Mouse (Mus musculus): ENCODE measurements at regions not wholly inside any gene's neighbourhood (a gene's known extent, or its start where the extent isn't known, plus 50 kb on each side); places are given as distances from the start of the nearest gene placed in this dataset.

DNA sequence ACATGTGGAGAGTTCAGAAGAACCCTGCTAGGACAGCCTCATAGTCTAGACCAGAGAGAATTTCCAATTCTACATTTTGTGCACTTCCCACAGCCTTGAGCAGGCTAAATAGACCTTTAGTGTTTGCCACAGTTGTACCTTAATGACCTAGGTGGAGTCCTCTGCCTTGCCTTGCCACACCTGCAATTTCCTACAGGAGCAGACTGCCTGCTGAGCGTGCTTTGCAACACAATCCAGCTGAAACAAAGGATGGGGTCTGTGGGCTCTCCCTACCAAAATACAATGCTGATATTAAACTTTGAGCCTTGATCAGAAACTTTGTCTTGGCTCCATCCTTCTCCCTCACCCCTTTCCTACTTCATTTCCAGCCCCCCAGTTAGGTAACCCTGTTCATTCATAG lies 326.0 kb upstream of the Snx7 start:
- no peak overlapping the region for H3K4me3 ChIP-seq
- no peak overlapping the region for H3K4me2 ChIP-seq (ENCODE audit: low read depth)
- TF ChIP-seq MYOG (IDR thresholded peaks at IDR 0.05; ENCODE audit: control insufficient read depth in 1 of 3, insufficient read depth in 1 of 3, insufficient read length in 2 of 3, low read depth in 2 of 3) = no peak
- no peak for TF ChIP-seq POLR2A (IDR thresholded peaks at IDR 0.05; ENCODE audit: insufficient read length, low read depth)
- TF ChIP-seq REST (IDR thresholded peaks at IDR 0.05; ENCODE audit: insufficient read depth, insufficient read length) = no peak
- TF ChIP-seq MYOD1 (IDR thresholded peaks at IDR 0.05; ENCODE audit: control insufficient read depth in 1 of 3, insufficient read length in 2 of 3, low read depth in 2 of 3) = no peak
- no peak for TF ChIP-seq E2F4 (IDR thresholded peaks at IDR 0.05; ENCODE audit: insufficient read depth)
- no peak for TF ChIP-seq POLR2AphosphoS2 (IDR thresholded peaks at IDR 0.05; ENCODE audit: insufficient read length, low read depth)
- TF ChIP-seq TCF12 (IDR thresholded peaks at IDR 0.05; ENCODE audit: insufficient read depth, poor library complexity, severe bottlenecking) = no peak
- TF ChIP-seq CEBPB (IDR thresholded peaks at IDR 0.05; ENCODE audit: insufficient read depth, poor library complexity, severe bottlenecking) = no peak
- TF ChIP-seq TCF3 (IDR thresholded peaks at IDR 0.05; ENCODE audit: insufficient read length, low read depth) = no peak
- no peak for TF ChIP-seq SRF (IDR thresholded peaks at IDR 0.05; ENCODE audit: control insufficient read depth, insufficient read length, low read depth)
- no peak for TF ChIP-seq USF1 (IDR thresholded peaks at IDR 0.05; ENCODE audit: low read depth)
- H3K79me2 ChIP-seq (ENCODE audit: control insufficient read depth, insufficient read depth) = no peaks in the 10 kb centered on the region
- no peaks in the 10 kb centered on the region for H3K36me3 ChIP-seq (ENCODE audit: control insufficient read depth, insufficient read depth)
- no peaks in the 10 kb centered on the region for H3K27me3 ChIP-seq (ENCODE audit: control insufficient read depth, insufficient read depth, insufficient read length)
- no peak overlapping the region for H3ac ChIP-seq (ENCODE audit: control insufficient read depth, insufficient read length)

GRCm38 (mm10) chr3:118189382-118189781 lies 320.6 kb upstream of the Snx7 start:
- Histone ChIP-seq H3K4me2 (ENCODE audit: low read depth) (no peak overlapping the region), H3K79me2 (ENCODE audit: control insufficient read depth, insufficient read depth) (no peaks in the 10 kb centered on the region), H3K27me3 (ENCODE audit: control insufficient read depth, insufficient read depth, insufficient read length) (no peaks in the 10 kb centered on the region), H3K36me3 (ENCODE audit: control insufficient read depth, insufficient read depth) (no peaks in the 10 kb centered on the region), H3K4me3 (no peak overlapping the region), H3ac (ENCODE audit: control insufficient read depth, insufficient read length) (no peak overlapping the region)
- TF ChIP-seq POLR2AphosphoS2 (IDR thresholded peaks at IDR 0.05; ENCODE audit: insufficient read length, low read depth) (no peak), TCF3 (IDR thresholded peaks at IDR 0.05; ENCODE audit: insufficient read length, low read depth) (no peak), E2F4 (IDR thresholded peaks at IDR 0.05; ENCODE audit: insufficient read depth) (no peak), REST (IDR thresholded peaks at IDR 0.05; ENCODE audit: insufficient read depth, insufficient read length) (no peak), MYOD1 (IDR thresholded peaks at IDR 0.05; ENCODE audit: control insufficient read depth in 1 of 3, insufficient read length in 2 of 3, low read depth in 2 of 3) (no peak), MAX (IDR thresholded peaks at IDR 0.05; ENCODE audit: low read depth) (no peak), TCF12 (IDR thresholded peaks at IDR 0.05; ENCODE audit: insufficient read depth, poor library complexity, severe bottlenecking) (no peak), SRF (IDR thresholded peaks at IDR 0.05; ENCODE audit: control insufficient read depth, insufficient read length, low read depth) (no peak), USF1 (IDR thresholded peaks at IDR 0.05; ENCODE audit: low read depth) (no peak), MYOG (IDR thresholded peaks at IDR 0.05; ENCODE audit: control insufficient read depth in 1 of 3, insufficient read depth in 1 of 3, insufficient read length in 2 of 3, low read depth in 2 of 3) (no peak), CEBPB (IDR thresholded peaks at IDR 0.05; ENCODE audit: insufficient read depth, poor library complexity, severe bottlenecking) (no peak), POLR2A (IDR thresholded peaks at IDR 0.05; ENCODE audit: insufficient read length, low read depth) (no peak)

- no peak for TF ChIP-seq TCF12 (IDR thresholded peaks at IDR 0.05; ENCODE audit: insufficient read depth, poor library complexity, severe bottlenecking)
- no peak for TF ChIP-seq REST (IDR thresholded peaks at IDR 0.05; ENCODE audit: insufficient read depth, insufficient read length)
- TF ChIP-seq E2F4 (IDR thresholded peaks at IDR 0.05; ENCODE audit: insufficient read depth) = no peak
- no peak for TF ChIP-seq USF1 (IDR thresholded peaks at IDR 0.05; ENCODE audit: low read depth)
- TF ChIP-seq POLR2A (IDR thresholded peaks at IDR 0.05; ENCODE audit: insufficient read length, low read depth) = no peak
- no peak for TF ChIP-seq SRF (IDR thresholded peaks at IDR 0.05; ENCODE audit: control insufficient read depth, insufficient read length, low read depth)
- no peak for TF ChIP-seq POLR2AphosphoS2 (IDR thresholded peaks at IDR 0.05; ENCODE audit: insufficient read length, low read depth)
- TF ChIP-seq MAX (IDR thresholded peaks at IDR 0.05; ENCODE audit: low read depth) = no peak
- TF ChIP-seq MYOD1 (IDR thresholded peaks at IDR 0.05; ENCODE audit: control insufficient read depth in 1 of 3, insufficient read length in 2 of 3, low read depth in 2 of 3) = no peak
- no peak for TF ChIP-seq TCF3 (IDR thresholded peaks at IDR 0.05; ENCODE audit: insufficient read length, low read depth)
- no peak for TF ChIP-seq MYOG (IDR thresholded peaks at IDR 0.05; ENCODE audit: control insufficient read depth in 1 of 3, insufficient read depth in 1 of 3, insufficient read length in 2 of 3, low read depth in 2 of 3)
- TF ChIP-seq CEBPB (IDR thresholded peaks at IDR 0.05; ENCODE audit: insufficient read depth, poor library complexity, severe bottlenecking) = no peak
- no peak overlapping the region for H3K4me3 ChIP-seq
- H3ac ChIP-seq (ENCODE audit: control insufficient read depth, insufficient read length) = no peak overlapping the region
- H3K36me3 ChIP-seq (ENCODE audit: control insufficient read depth, insufficient read depth) = no peaks in the 10 kb centered on the region
- H3K4me2 ChIP-seq (ENCODE audit: low read depth) = no peak overlapping the region
- H3K79me2 ChIP-seq (ENCODE audit: control insufficient read depth, insufficient read depth) = no peaks in the 10 kb centered on the region
- H3K27me3 ChIP-seq (ENCODE audit: control insufficient read depth, insufficient read depth, insufficient read length) = no peaks in the 10 kb centered on the region
Measured at GRCm38 (mm10) chr3:118177446-118177845, 308.7 kb upstream of the Snx7 start.

- Histone ChIP-seq H3K27me3 (ENCODE audit: control insufficient read depth, insufficient read depth, insufficient read length) (no peaks in the 10 kb centered on the region), H3K4me2 (ENCODE audit: low read depth) (no peak overlapping the region), H3K4me3 (no peak overlapping the region), H3K36me3 (ENCODE audit: control insufficient read depth, insufficient read depth) (no peaks in the 10 kb centered on the region), H3K79me2 (ENCODE audit: control insufficient read depth, insufficient read depth) (no peaks in the 10 kb centered on the region), H3ac (ENCODE audit: control insufficient read depth, insufficient read length) (no peak overlapping the region)
- TF ChIP-seq SRF (IDR thresholded peaks at IDR 0.05; ENCODE audit: control insufficient read depth, insufficient read length, low read depth) = no peak
- TF ChIP-seq POLR2AphosphoS2 (IDR thresholded peaks at IDR 0.05; ENCODE audit: insufficient read length, low read depth) = no peak
- TF ChIP-seq MAX (IDR thresholded peaks at IDR 0.05; ENCODE audit: low read depth) = no peak
- TF ChIP-seq E2F4 (IDR thresholded peaks at IDR 0.05; ENCODE audit: insufficient read depth) = no peak
- no peak for TF ChIP-seq POLR2A (IDR thresholded peaks at IDR 0.05; ENCODE audit: insufficient read length, low read depth)
- TF ChIP-seq MYOG (IDR thresholded peaks at IDR 0.05; ENCODE audit: control insufficient read depth in 1 of 3, insufficient read depth in 1 of 3, insufficient read length in 2 of 3, low read depth in 2 of 3) = no peak
- no peak for TF ChIP-seq REST (IDR thresholded peaks at IDR 0.05; ENCODE audit: insufficient read depth, insufficient read length)
- TF ChIP-seq TCF3 (IDR thresholded peaks at IDR 0.05; ENCODE audit: insufficient read length, low read depth) = no peak
- TF ChIP-seq CEBPB (IDR thresholded peaks at IDR 0.05; ENCODE audit: insufficient read depth, poor library complexity, severe bottlenecking) = no peak
- TF ChIP-seq USF1 (IDR thresholded peaks at IDR 0.05; ENCODE audit: low read depth) = no peak
- no peak for TF ChIP-seq TCF12 (IDR thresholded peaks at IDR 0.05; ENCODE audit: insufficient read depth, poor library complexity, severe bottlenecking)
- TF ChIP-seq MYOD1 (IDR thresholded peaks at IDR 0.05; ENCODE audit: control insufficient read depth in 1 of 3, insufficient read length in 2 of 3, low read depth in 2 of 3) = no peak
Measured at GRCm38 (mm10) chr3:118162916-118163315, 294.2 kb upstream of the Snx7 start.

Measured in myocyte (in vitro differentiated cells).